ENCODE assay signal across 11 mouse cellular contexts in genomic region chr2:73680425-73681027, GRCm38 (mm10).
DNase-seq lines count a peak whose midpoint lies in the region; ATAC-seq lines count a peak whose summit lies in the region.
"Had no signal": no experiment of that assay in that cellular context is flagged by ENCODE, and none has a peak within 500 bp of the region (broad histone marks: within the 10 kb centered on the region; RNA-seq: fewer than 3 reads in every experiment).

No protein-coding gene starts in this region.

- H3K27ac ChIP-seq in heart, embryonic 11.5 days (ENCODE audit: low read depth, low read length): no peak overlapping the region
- H3K27ac ChIP-seq: limb, embryonic 13.5 days had no signal

- no peaks in the 10 kb centered on the region for H3K36me3 ChIP-seq in heart, embryonic 11.5 days (ENCODE audit: control insufficient read depth, insufficient read depth, low read length)
- H3K36me3 ChIP-seq: limb, embryonic 13.5 days had no signal

- H3K9me3 ChIP-seq in heart, embryonic 11.5 days (replicated peaks; ENCODE audit: control insufficient read depth, low read length): no peaks in the 10 kb centered on the region
- H3K9me3 ChIP-seq: limb, embryonic 13.5 days had no signal

- 79% methylated on average over 1 of the region's 1 CpGs for WGBS in heart, embryonic 11.5 days (ENCODE audit: insufficient replicate concordance)

- H3K4me2 ChIP-seq in heart, embryonic 11.5 days: no peak overlapping the region
- H3K4me2 ChIP-seq: limb, embryonic 13.5 days had no signal

- no peaks in the 10 kb centered on the region for H3K27me3 ChIP-seq in heart, embryonic 11.5 days (ENCODE audit: control insufficient read depth, insufficient read depth, low read length)
- H3K27me3 ChIP-seq: limb, embryonic 13.5 days had no signal

- ATAC-seq in heart, embryonic 11.5 days (replicated peaks; ENCODE audit: insufficient number of reproducible peaks, low FRiP score, low TSS enrichment): no peak

- no peak overlapping the region for H3K9ac ChIP-seq in heart, embryonic 11.5 days (ENCODE audit: low read depth, low read length)
- H3K9ac ChIP-seq: limb, embryonic 13.5 days had no signal

- peak; percentile 22 for DNase-seq in gastrocnemius, adult 18-20 months (ENCODE audit: low spot score)
- DNase-seq in gastrocnemius, adult 8-10 months (ENCODE audit: low spot score in 2 of 2): no peak
- DNase-seq in right cerebral cortex, postnatal 10 days (ENCODE audit: low spot score in 2 of 2): peak; percentile 68 to 73
- no peak for DNase-seq in right cerebral cortex, adult 18-20 months
- DNase-seq in gastrocnemius, postnatal 10 days: peak; percentile 31
- no peak for DNase-seq in ovary, postnatal 10 days (ENCODE audit: low spot score)
- DNase-seq: embryo, embryonic 11 days; heart, adult 11 months; thymus, postnatal 25 days had no signal

- no peaks in the 10 kb centered on the region for H3K4me1 ChIP-seq in heart, embryonic 11.5 days (ENCODE audit: control insufficient read depth, insufficient read depth, low read length)
- H3K4me1 ChIP-seq: limb, embryonic 13.5 days had no signal

- H3K4me3 ChIP-seq in heart, embryonic 11.5 days (ENCODE audit: low read depth, low read length): no peak overlapping the region
- H3K4me3 ChIP-seq: limb, embryonic 13.5 days had no signal

Comparison
In these comparisons a context has a peak if more than half of its experiments do, and no peak if none do; other contexts are left out.
1. DNase-seq: peak in gastrocnemius, adult 18-20 months (single experiment), right cerebral cortex, postnatal 10 days (2 of 2) and gastrocnemius, postnatal 10 days (single experiment); none in gastrocnemius, adult 8-10 months (0 of 2), right cerebral cortex, adult 18-20 months (single experiment) and ovary, postnatal 10 days (single experiment).